Mouse (Mus musculus): ENCODE results near the gene Hsbp1.

Gene Hsbp1

GRCm38 (mm10) chr8:119394097-119394496 lies 49.8 kb downstream of the Hsbp1 start:
- no peak for DNase-seq

- DNase-seq, result peak; percentile 92 to 94
Measured at GRCm38 (mm10) chr8:119394524-119395026, 50.3 kb downstream of the Hsbp1 start, which contains the start of gene Mlycd. TSS of gene Mlycd (plus strand) at chr8:119394878.

DNA sequence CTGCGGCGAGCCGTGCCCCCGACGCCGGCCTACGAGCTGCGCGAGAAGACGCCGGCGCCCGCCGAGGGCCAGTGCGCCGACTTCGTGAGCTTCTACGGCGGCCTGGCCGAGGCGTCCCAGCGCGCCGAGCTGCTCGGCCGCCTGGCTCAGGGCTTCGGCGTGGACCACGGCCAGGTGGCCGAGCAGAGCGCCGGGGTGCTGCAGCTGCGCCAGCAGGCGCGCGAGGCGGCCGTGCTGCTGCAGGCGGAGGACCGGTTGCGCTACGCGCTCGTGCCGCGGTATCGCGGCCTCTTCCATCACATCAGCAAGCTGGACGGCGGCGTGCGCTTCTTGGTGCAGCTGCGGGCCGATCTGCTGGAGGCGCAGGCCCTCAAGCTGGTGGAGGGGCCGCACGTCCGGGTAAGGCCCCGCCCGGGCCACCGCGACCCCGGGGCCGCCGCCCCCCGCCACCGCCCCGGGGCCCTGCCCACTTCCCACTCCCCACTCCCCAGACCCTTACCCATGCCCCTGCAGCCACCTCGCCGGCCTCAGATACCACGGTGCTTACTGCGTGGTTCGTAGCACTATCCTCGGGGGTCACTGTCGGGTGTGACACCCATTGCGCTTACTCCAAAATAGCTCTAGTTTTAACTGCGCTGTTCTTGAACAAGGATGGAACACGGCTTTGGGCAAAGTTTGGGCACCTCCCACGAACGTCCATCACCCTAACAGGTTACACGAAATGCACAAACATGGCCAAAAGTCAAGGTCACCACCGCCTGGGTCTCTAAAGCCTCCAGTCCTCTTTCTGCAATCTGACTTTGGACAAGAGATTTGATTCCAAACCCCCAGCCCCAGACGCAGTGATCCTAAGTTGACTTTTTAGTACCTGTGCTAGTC lies 51.0 kb downstream of the Hsbp1 start:
- DNase-seq, result no peak

Measured in kidney, adult 8-10 months (tissue).